Mouse (Mus musculus): Measurements from ENCODE around the gene Gm10251. TPM values are rescaled to one million over a fixed set of nuclear protein-coding genes. Genes with fewer than 3 reads are reported as not detected.
"Not testable (repeated sequence)": the region's sequence is repeated elsewhere in the genome, so short reads cannot be mapped to it uniquely, and the experiment has no call there.

The Gm10251 gene
- total RNA-seq (2015) (not detected in 2 replicates), total RNA-seq (2017) (not detected in 2 replicates)

- not testable (repeated sequence) for ATAC-seq (replicated peaks; ENCODE audit: poor library complexity)
Measured at GRCm38 (mm10) chr14:6684070-6684469, at the start of gene Gm10251. Gene Gm10251 (minus strand): TSS chr14:6684170.

- ATAC-seq (replicated peaks; ENCODE audit: poor library complexity): not testable (repeated sequence)
Measured at GRCm38 (mm10) chr14:6720151-6720550, 36.2 kb upstream of the Gm10251 start, which contains the start of gene Gm8050. Gene Gm8050 (minus strand): TSS chr14:6720251.

- ATAC-seq (replicated peaks; ENCODE audit: poor library complexity): not testable (repeated sequence)
Measured at GRCm38 (mm10) chr14:6622318-6622717, 61.7 kb downstream of the Gm10251 start, which contains the start of gene Gm3460. Gene Gm3460 (minus strand): TSS chr14:6622418.

GRCm38 (mm10) chr14:6606436-6606835 is 77.5 kb downstream of the Gm10251 start:
- ATAC-seq (replicated peaks; ENCODE audit: poor library complexity): not testable (repeated sequence)

GRCm38 (mm10) chr14:6605004-6605403 is 79.0 kb downstream of the Gm10251 start:
- ATAC-seq (replicated peaks; ENCODE audit: poor library complexity): 0 out of 2 replicates have a peak, but pooled peaks have one; percentile 44

GRCm38 (mm10) chr14:6604551-6604950 is 79.4 kb downstream of the Gm10251 start:
- not testable (repeated sequence) for ATAC-seq (replicated peaks; ENCODE audit: poor library complexity)

GRCm38 (mm10) chr14:6590513-6590912 is 93.5 kb downstream of the Gm10251 start, which contains the start of gene Gm3629:
Gene Gm3629 (minus strand): TSS chr14:6590613.
- not testable (repeated sequence) for ATAC-seq (replicated peaks; ENCODE audit: poor library complexity)

Other genes with a start within 250 kb of the Gm10251 start
- not detected in 2 replicates for gene Gm3594, start 239.6 kb downstream of the Gm10251 start, total RNA-seq (2015)
- not detected in 2 replicates for gene Gm3594, start 239.6 kb downstream of the Gm10251 start, total RNA-seq (2017)
- not detected in 2 replicates for gene Gm8356, start 146.9 kb downstream of the Gm10251 start, total RNA-seq (2015)
- gene Gm8356, start 146.9 kb downstream of the Gm10251 start, total RNA-seq (2017): not detected in 2 replicates
- gene Gm3629, start 93.6 kb downstream of the Gm10251 start, total RNA-seq (2015): 0.27 TPM in 1 of 2 replicates, not detected in the other
- not detected in 2 replicates for gene Gm3629, start 93.6 kb downstream of the Gm10251 start, total RNA-seq (2017)
- not detected in 2 replicates for gene Gm3460, start 61.8 kb downstream of the Gm10251 start, total RNA-seq (2015)
- gene Gm3460, start 61.8 kb downstream of the Gm10251 start, total RNA-seq (2017): not detected in 2 replicates
- not detected in 2 replicates for gene Gm8050, start 36.1 kb upstream of the Gm10251 start, total RNA-seq (2015)
- gene Gm8050, start 36.1 kb upstream of the Gm10251 start, total RNA-seq (2017): not detected in 2 replicates
- 0.49 and 1.5 TPM in 2 replicates for gene Gm3636, start 58.2 kb upstream of the Gm10251 start, total RNA-seq (2015)
- not detected in 2 replicates for gene Gm3636, start 58.2 kb upstream of the Gm10251 start, total RNA-seq (2017)
- gene Gm8362, start 90.2 kb upstream of the Gm10251 start, total RNA-seq (2015): not detected in 2 replicates
- not detected in 2 replicates for gene Gm8362, start 90.2 kb upstream of the Gm10251 start, total RNA-seq (2017)
- gene Gm3642, start 156.1 kb upstream of the Gm10251 start, total RNA-seq (2015): not detected in 2 replicates
- gene Gm3642, start 156.1 kb upstream of the Gm10251 start, total RNA-seq (2017): not detected in 2 replicates
- gene Gm3667, start 205.8 kb upstream of the Gm10251 start, total RNA-seq (2015): not detected in 2 replicates
- gene Gm3667, start 205.8 kb upstream of the Gm10251 start, total RNA-seq (2017): not detected in 2 replicates

Measured in megakaryocyte progenitor cell, adult 5-6 weeks (primary cell).